Mouse (Mus musculus): ENCODE results near the gene Iqgap2. TPM values are rescaled to one million over a fixed set of nuclear protein-coding genes. Genes with fewer than 3 reads are reported as not detected.

Gene Iqgap2
- polyA plus RNA-seq, 1 experiment from 2014 or later, result 24.7 TPM

- H3K4me3 ChIP-seq (ENCODE audit: low read depth, low read length), result peak overlapping the region; percentile 74
- peak overlapping the region; percentile 1; the same call in 1 of the 2 replicates for H3K27ac ChIP-seq (ENCODE audit: low read depth)
- peak overlapping the region; percentile 89 for H3K4me2 ChIP-seq (ENCODE audit: low read length)
- DNase-seq (ENCODE audit: low spot score) (peak; percentile 60), ATAC-seq (replicated peaks; ENCODE audit: low FRiP score, low TSS enrichment, low read depth) (no peak)
- peak overlapping the region; percentile 2; the same call in 1 of the 2 replicates for H3K9ac ChIP-seq (ENCODE audit: low read length)
- no peaks in the 10 kb centered on the region for H3K36me3 ChIP-seq (ENCODE audit: control insufficient read depth, insufficient read depth, low read length)
- H3K4me1 ChIP-seq (replicated peaks; ENCODE audit: control insufficient read depth, insufficient read depth, low read length), result peaks cover 15% of the 10 kb centered on the region
- H3K27me3 ChIP-seq (replicated peaks; ENCODE audit: control insufficient read depth, insufficient read depth, low read length), result no peaks in the 10 kb centered on the region
- WGBS, result 28% methylated on average over 8 of the region's 8 CpGs
- no peaks in the 10 kb centered on the region for H3K9me3 ChIP-seq (ENCODE audit: control insufficient read depth, low read length)
Measured at GRCm38 (mm10) chr13:95889981-95890545, 1.7 kb downstream of the Iqgap2 start.

GRCm38 (mm10) chr13:95889366-95889765, 2.4 kb downstream of the Iqgap2 start:
- H3K27ac ChIP-seq (ENCODE audit: low read depth), result no peak overlapping the region
- no peaks in the 10 kb centered on the region for H3K36me3 ChIP-seq (ENCODE audit: control insufficient read depth, insufficient read depth, low read length)
- H3K4me1 ChIP-seq (replicated peaks; ENCODE audit: control insufficient read depth, insufficient read depth, low read length), result peaks cover 15% of the 10 kb centered on the region
- no peak overlapping the region for H3K4me3 ChIP-seq (ENCODE audit: low read depth, low read length)
- no peaks in the 10 kb centered on the region for H3K27me3 ChIP-seq (replicated peaks; ENCODE audit: control insufficient read depth, insufficient read depth, low read length)
- peak overlapping the region; percentile 89 for H3K4me2 ChIP-seq (ENCODE audit: low read length)
- no peak for ATAC-seq (replicated peaks; ENCODE audit: low FRiP score, low TSS enrichment, low read depth)
- WGBS, result 88% methylated on average over 10 of the region's 10 CpGs
- no peak for DNase-seq (ENCODE audit: low spot score)
- H3K9me3 ChIP-seq (ENCODE audit: control insufficient read depth, low read length), result no peaks in the 10 kb centered on the region
- no peak overlapping the region for H3K9ac ChIP-seq (ENCODE audit: low read length)

GRCm38 (mm10) chr13:95888621-95889020, 3.1 kb downstream of the Iqgap2 start:
- Histone ChIP-seq H3K4me1 (replicated peaks; ENCODE audit: control insufficient read depth, insufficient read depth, low read length) (peaks cover 15% of the 10 kb centered on the region), H3K27ac (ENCODE audit: low read depth) (no peak overlapping the region)
- WGBS, result 91% methylated on average over 12 of the region's 12 CpGs

GRCm38 (mm10) chr13:95888170-95888569, 3.6 kb downstream of the Iqgap2 start:
- ATAC-seq (replicated peaks; ENCODE audit: low FRiP score, low TSS enrichment, low read depth), result no peak
- H3K4me3 ChIP-seq (ENCODE audit: low read depth, low read length), result no peak overlapping the region

More at GRCm38 (mm10) chr13:95888621-95889020, 3.1 kb downstream of the Iqgap2 start:
- ATAC-seq (replicated peaks; ENCODE audit: low FRiP score, low TSS enrichment, low read depth) (no peak), DNase-seq (ENCODE audit: low spot score) (no peak)
- Histone ChIP-seq H3K4me2 (ENCODE audit: low read length) (no peak overlapping the region), H3K36me3 (ENCODE audit: control insufficient read depth, insufficient read depth, low read length) (no peaks in the 10 kb centered on the region), H3K27me3 (replicated peaks; ENCODE audit: control insufficient read depth, insufficient read depth, low read length) (no peaks in the 10 kb centered on the region), H3K9me3 (ENCODE audit: control insufficient read depth, low read length) (no peaks in the 10 kb centered on the region), H3K4me3 (ENCODE audit: low read depth, low read length) (no peak overlapping the region), H3K9ac (ENCODE audit: low read length) (no peak overlapping the region)

GRCm38 (mm10) chr13:95887375-95887774, 4.3 kb downstream of the Iqgap2 start:
- Histone ChIP-seq H3K4me2 (ENCODE audit: low read length) (no peak overlapping the region), H3K4me1 (replicated peaks; ENCODE audit: control insufficient read depth, insufficient read depth, low read length) (peaks cover 12% of the 10 kb centered on the region), H3K27me3 (replicated peaks; ENCODE audit: control insufficient read depth, insufficient read depth, low read length) (no peaks in the 10 kb centered on the region), H3K36me3 (ENCODE audit: control insufficient read depth, insufficient read depth, low read length) (no peaks in the 10 kb centered on the region), H3K4me3 (ENCODE audit: low read depth, low read length) (no peak overlapping the region), H3K9me3 (ENCODE audit: control insufficient read depth, low read length) (no peaks in the 10 kb centered on the region), H3K27ac (ENCODE audit: low read depth) (no peak overlapping the region), H3K9ac (ENCODE audit: low read length) (no peak overlapping the region)
- DNase-seq (ENCODE audit: low spot score), result no peak
- WGBS, result 83% methylated on average over 7 of the region's 7 CpGs
- ATAC-seq (replicated peaks; ENCODE audit: low FRiP score, low TSS enrichment, low read depth), result no peak

More at GRCm38 (mm10) chr13:95888170-95888569, 3.6 kb downstream of the Iqgap2 start:
- 77% methylated on average over 4 of the region's 4 CpGs for WGBS
- H3K4me1 ChIP-seq (replicated peaks; ENCODE audit: control insufficient read depth, insufficient read depth, low read length), result peaks cover 15% of the 10 kb centered on the region
- H3K36me3 ChIP-seq (ENCODE audit: control insufficient read depth, insufficient read depth, low read length), result no peaks in the 10 kb centered on the region
- H3K4me2 ChIP-seq (ENCODE audit: low read length), result no peak overlapping the region
- no peak for DNase-seq (ENCODE audit: low spot score)
- no peaks in the 10 kb centered on the region for H3K9me3 ChIP-seq (ENCODE audit: control insufficient read depth, low read length)
- H3K9ac ChIP-seq (ENCODE audit: low read length), result no peak overlapping the region
- no peaks in the 10 kb centered on the region for H3K27me3 ChIP-seq (replicated peaks; ENCODE audit: control insufficient read depth, insufficient read depth, low read length)
- H3K27ac ChIP-seq (ENCODE audit: low read depth), result no peak overlapping the region

- H3K9me3 ChIP-seq (ENCODE audit: control insufficient read depth, low read length), result no peaks in the 10 kb centered on the region
- DNase-seq (ENCODE audit: low spot score) (no peak), ATAC-seq (replicated peaks; ENCODE audit: low FRiP score, low TSS enrichment, low read depth) (no peak)
- 92% methylated on average over 3 of the region's 3 CpGs for WGBS
- no peaks in the 10 kb centered on the region for H3K27me3 ChIP-seq (replicated peaks; ENCODE audit: control insufficient read depth, insufficient read depth, low read length)
- no peaks in the 10 kb centered on the region for H3K36me3 ChIP-seq (ENCODE audit: control insufficient read depth, insufficient read depth, low read length)
- no peak overlapping the region for H3K9ac ChIP-seq (ENCODE audit: low read length)
- H3K4me3 ChIP-seq (ENCODE audit: low read depth, low read length), result no peak overlapping the region
- no peak overlapping the region for H3K27ac ChIP-seq (ENCODE audit: low read depth)
- peaks cover 1% of the 10 kb centered on the region; the same call in 1 of the 2 replicates for H3K4me1 ChIP-seq (replicated peaks; ENCODE audit: control insufficient read depth, insufficient read depth, low read length)
- no peak overlapping the region for H3K4me2 ChIP-seq (ENCODE audit: low read length)
Measured at GRCm38 (mm10) chr13:95884455-95884854, 7.3 kb downstream of the Iqgap2 start.

GRCm38 (mm10) chr13:95882001-95882400, 9.7 kb downstream of the Iqgap2 start:
- Histone ChIP-seq H3K9ac (ENCODE audit: low read length) (no peak overlapping the region), H3K9me3 (ENCODE audit: control insufficient read depth, low read length) (no peaks in the 10 kb centered on the region), H3K27ac (ENCODE audit: low read depth) (no peak overlapping the region), H3K4me2 (ENCODE audit: low read length) (no peak overlapping the region), H3K4me3 (ENCODE audit: low read depth, low read length) (no peak overlapping the region), H3K27me3 (replicated peaks; ENCODE audit: control insufficient read depth, insufficient read depth, low read length) (no peaks in the 10 kb centered on the region), H3K36me3 (ENCODE audit: control insufficient read depth, insufficient read depth, low read length) (no peaks in the 10 kb centered on the region), H3K4me1 (replicated peaks; ENCODE audit: control insufficient read depth, insufficient read depth, low read length) (no peaks in the 10 kb centered on the region)
- ATAC-seq (replicated peaks; ENCODE audit: low FRiP score, low TSS enrichment, low read depth) (no peak), DNase-seq (ENCODE audit: low spot score) (no peak)
- WGBS, result 80% methylated on average over 6 of the region's 6 CpGs

- Histone ChIP-seq H3K4me2 (ENCODE audit: low read length) (no peak overlapping the region), H3K4me3 (ENCODE audit: low read depth, low read length) (no peak overlapping the region), H3K27me3 (replicated peaks; ENCODE audit: control insufficient read depth, insufficient read depth, low read length) (no peaks in the 10 kb centered on the region), H3K27ac (ENCODE audit: low read depth) (no peak overlapping the region), H3K9ac (ENCODE audit: low read length) (no peak overlapping the region), H3K36me3 (ENCODE audit: control insufficient read depth, insufficient read depth, low read length) (no peaks in the 10 kb centered on the region), H3K9me3 (ENCODE audit: control insufficient read depth, low read length) (no peaks in the 10 kb centered on the region), H3K4me1 (replicated peaks; ENCODE audit: control insufficient read depth, insufficient read depth, low read length) (no peaks in the 10 kb centered on the region)
- ATAC-seq (replicated peaks; ENCODE audit: low FRiP score, low TSS enrichment, low read depth) (no peak), DNase-seq (ENCODE audit: low spot score) (no peak)
- WGBS, result 87% methylated on average over 9 of the region's 9 CpGs
Measured at GRCm38 (mm10) chr13:95881427-95881826, 10.3 kb downstream of the Iqgap2 start.

- Histone ChIP-seq H3K27ac (ENCODE audit: low read depth) (no peak overlapping the region), H3K9me3 (ENCODE audit: control insufficient read depth, low read length) (no peaks in the 10 kb centered on the region), H3K4me2 (ENCODE audit: low read length) (no peak overlapping the region), H3K4me1 (replicated peaks; ENCODE audit: control insufficient read depth, insufficient read depth, low read length) (no peaks in the 10 kb centered on the region), H3K27me3 (replicated peaks; ENCODE audit: control insufficient read depth, insufficient read depth, low read length) (no peaks in the 10 kb centered on the region), H3K4me3 (ENCODE audit: low read depth, low read length) (no peak overlapping the region), H3K36me3 (ENCODE audit: control insufficient read depth, insufficient read depth, low read length) (no peaks in the 10 kb centered on the region), H3K9ac (ENCODE audit: low read length) (no peak overlapping the region)
- DNase-seq (ENCODE audit: low spot score), result no peak
- 77% methylated on average over 6 of the region's 6 CpGs for WGBS
- no peak for ATAC-seq (replicated peaks; ENCODE audit: low FRiP score, low TSS enrichment, low read depth)
Measured at GRCm38 (mm10) chr13:95880633-95881032, 11.1 kb downstream of the Iqgap2 start.
